Comparison of ENCODE assay signal across 8 mouse cellular contexts in genomic region chr7:126272770-126273311, GRCm38 (mm10). TPM values are rescaled to one million over a fixed set of nuclear protein-coding genes. Genes with fewer than 3 reads are reported as not detected.
DNase-seq lines count a peak whose midpoint lies in the region; ATAC-seq and TF ChIP-seq lines count a peak whose summit lies in the region.

No protein-coding gene starts in this region.

- H3K4me1 ChIP-seq in forebrain, embryonic 16.5 days (replicated peaks; ENCODE audit: control insufficient read depth, insufficient read depth, low read length), result peaks cover 41% of the 10 kb centered on the region
- H3K4me1 ChIP-seq in limb, embryonic 15.5 days, result peaks cover 46% of the 10 kb centered on the region
- H3K4me1 ChIP-seq in stomach, embryonic 14.5 days (ENCODE audit: control insufficient read depth, insufficient read depth, low read length), result peaks cover 22% of the 10 kb centered on the region

- H3K36me3 ChIP-seq in forebrain, embryonic 16.5 days (ENCODE audit: control insufficient read depth, insufficient read depth), result no peaks in the 10 kb centered on the region
- peaks cover 16% of the 10 kb centered on the region for H3K36me3 ChIP-seq in limb, embryonic 15.5 days
- peaks cover 15% of the 10 kb centered on the region for H3K36me3 ChIP-seq in stomach, embryonic 14.5 days (ENCODE audit: control insufficient read depth, insufficient read depth, low read length)

- 0% methylated on average over 38 of the region's 38 CpGs for WGBS in forebrain, embryonic 16.5 days
- under 1% methylated on average over 34 of the region's 38 CpGs for WGBS in limb, embryonic 15.5 days
- under 1% methylated on average over 38 of the region's 38 CpGs for WGBS in stomach, embryonic 14.5 days

- H3K27ac ChIP-seq in left cerebral cortex, adult 2 months, result peak overlapping the region; percentile 93
- H3K27ac ChIP-seq in forebrain, embryonic 16.5 days (ENCODE audit: low read length), result peak overlapping the region; percentile 99
- peak overlapping the region; percentile 83 for H3K27ac ChIP-seq in limb, embryonic 15.5 days
- H3K27ac ChIP-seq in stomach, embryonic 14.5 days (ENCODE audit: low read length), result peak overlapping the region; percentile 62

- no peak for DNase-seq in left cerebral cortex, adult 2 months (ENCODE audit: extremely low spot score in 1 of 2, low spot score in 2 of 2)
- no peak for DNase-seq in left cerebral cortex, adult 18-20 months (ENCODE audit: low spot score in 2 of 2)
- DNase-seq in brain, embryonic 14.5 days (ENCODE audit: low read depth), result peak; percentile 83
- no peak for DNase-seq in right cerebral cortex, adult 18-20 months
- DNase-seq in gastrocnemius, postnatal 4 days (ENCODE audit: low spot score in 2 of 2), result no peak

- no peaks in the 10 kb centered on the region for H3K9me3 ChIP-seq in forebrain, embryonic 16.5 days (ENCODE audit: control insufficient read depth, low read length)
- no peaks in the 10 kb centered on the region for H3K9me3 ChIP-seq in limb, embryonic 15.5 days
- no peaks in the 10 kb centered on the region for H3K9me3 ChIP-seq in stomach, embryonic 14.5 days (ENCODE audit: control insufficient read depth, low read depth, low read length)

- peak; percentile 47 for ATAC-seq in forebrain, embryonic 16.5 days
- ATAC-seq in limb, embryonic 15.5 days (ENCODE audit: insufficient number of reproducible peaks, low FRiP score, low TSS enrichment, low read depth), result peak; percentile 11; the same call in 1 of the 2 replicates
- peak; percentile 29 for ATAC-seq in stomach, embryonic 14.5 days (ENCODE audit: insufficient number of reproducible peaks, insufficient read depth, low FRiP score, low read depth)

- peak overlapping the region; percentile 79 for H3K4me3 ChIP-seq in left cerebral cortex, adult 2 months
- H3K4me3 ChIP-seq in forebrain, embryonic 16.5 days (replicated peaks; ENCODE audit: low read length), result peak overlapping the region; percentile 67
- H3K4me3 ChIP-seq in limb, embryonic 15.5 days, result peak overlapping the region; percentile 88
- H3K4me3 ChIP-seq in stomach, embryonic 14.5 days (ENCODE audit: low read depth, low read length), result peak overlapping the region; percentile 67

- TF ChIP-seq CTCF in left cerebral cortex, adult 2 months (IDR thresholded peaks at IDR 0.05), result no peak
- TF ChIP-seq CTCF in brain, embryonic 14.5 days (IDR thresholded peaks at IDR 0.05; ENCODE audit: borderline replicate concordance, extremely low read depth, insufficient read depth, insufficient read length), result no peak

- H3K4me2 ChIP-seq in forebrain, embryonic 16.5 days (ENCODE audit: low read length), result peak overlapping the region; percentile 98
- H3K4me2 ChIP-seq in limb, embryonic 15.5 days, result peak overlapping the region; percentile 92
- peak overlapping the region; percentile 93 for H3K4me2 ChIP-seq in stomach, embryonic 14.5 days (replicated peaks; ENCODE audit: low read depth, low read length)

- H3K27me3 ChIP-seq in forebrain, embryonic 16.5 days (replicated peaks; ENCODE audit: control insufficient read depth, insufficient read depth, low read length), result no peaks in the 10 kb centered on the region
- H3K27me3 ChIP-seq in limb, embryonic 15.5 days, result no peaks in the 10 kb centered on the region
- no peaks in the 10 kb centered on the region for H3K27me3 ChIP-seq in stomach, embryonic 14.5 days (ENCODE audit: control insufficient read depth, insufficient read depth, low read length)

- H3K9ac ChIP-seq in forebrain, embryonic 16.5 days (replicated peaks; ENCODE audit: low read depth, low read length), result peak overlapping the region; percentile 100
- H3K9ac ChIP-seq in limb, embryonic 15.5 days, result peak overlapping the region; percentile 87
- H3K9ac ChIP-seq in stomach, embryonic 14.5 days (replicated peaks; ENCODE audit: low read depth, low read length), result peak overlapping the region; percentile 75

- intact Hi-C loops in left cerebral cortex, adult 2 months (cut with DNase I), result no loop called here

- peak; percentile 33; the same call in 1 of the 2 replicates for TF ChIP-seq POLR2A in brain, embryonic 14.5 days (IDR thresholded peaks at IDR 0.05; ENCODE audit: borderline replicate concordance, extremely low read depth, insufficient read depth, insufficient read length, poor library complexity, severe bottlenecking)

RNA-seq across cellular contexts. Expression of gene Sbk1, which starts 0.4 kb away (rescaled TPM):
- total RNA-seq in left cerebral cortex, adult 2 months (2021), result 10 to 100 TPM; 65.3 to 85.8 TPM
- 10 to 100 TPM; 77.0 to 77.5 TPM for total RNA-seq in left cerebral cortex, adult 18-20 months (2021)
- 423 and 518 TPM in 2 replicates for polyA plus RNA-seq in brain, embryonic 14.5 days (2012; rRNA removed)
- 295 and 323 TPM in 2 replicates for polyA plus RNA-seq in forebrain, embryonic 16.5 days (2015; fragmentation: Nextera tagmentation; extraction: Ambion mirVana)
- polyA plus RNA-seq in limb, embryonic 15.5 days (2015; fragmentation: Nextera tagmentation; extraction: Ambion mirVana), result 23.0 and 29.0 TPM in 2 replicates
- polyA plus RNA-seq in stomach, embryonic 14.5 days (2014; fragmentation: Nextera tagmentation; extraction: Ambion mirVana), result 32.8 and 33.6 TPM in 2 replicates
- total RNA-seq in gastrocnemius, postnatal 4 days (2021), result 10 to 100 TPM; 38.4 to 43.0 TPM
